Mouse (Mus musculus): ENCODE data around the gene Gm21985. TPM values are rescaled to one million over a fixed set of nuclear protein-coding genes. Genes with fewer than 3 reads are reported as not detected.

Gene Gm21985
- polyA plus RNA-seq, 1 experiment from 2014 or later: 0.08 TPM

DNA sequence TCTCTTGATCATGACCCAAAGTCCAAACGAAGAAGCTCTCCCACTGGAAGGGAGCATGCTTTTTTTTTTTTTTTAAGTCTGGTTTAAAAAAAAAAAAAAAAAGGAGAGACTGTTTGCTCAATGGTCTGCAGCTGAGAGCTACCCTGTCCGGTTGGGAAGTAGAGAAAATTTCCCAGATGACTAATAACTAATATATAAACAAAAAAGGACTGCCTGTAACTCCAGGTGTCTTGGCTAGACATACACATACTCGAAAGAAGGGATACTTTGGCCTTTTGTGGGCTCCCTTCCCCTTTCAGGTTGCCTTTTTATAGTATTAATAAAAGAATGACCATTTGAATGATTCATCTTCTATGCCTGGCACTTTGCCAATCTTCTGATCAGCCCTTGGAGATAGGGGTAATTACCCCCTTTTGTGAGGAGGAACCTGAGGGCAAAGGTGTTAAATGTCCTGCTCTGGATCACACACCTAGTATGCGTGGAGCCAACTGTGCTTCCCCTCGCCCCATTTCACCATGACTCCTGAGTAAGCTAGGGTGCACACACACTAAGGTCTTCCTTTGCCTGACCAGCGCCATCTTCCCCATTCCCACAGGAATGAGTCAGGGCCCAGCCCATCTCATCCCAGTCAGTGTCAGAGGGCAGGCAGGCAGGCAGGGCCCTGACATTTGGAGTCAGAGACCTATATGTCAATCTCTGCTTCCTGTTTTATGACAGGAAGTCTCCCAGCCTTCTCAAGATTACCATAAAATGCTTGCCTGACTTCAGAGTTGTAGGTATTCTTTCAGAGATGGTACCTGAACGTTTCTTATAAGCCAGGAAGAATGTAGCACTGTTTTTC lies 11.2 kb upstream of the Gm21985 start:
- no peak overlapping the region for H3K9ac ChIP-seq (ENCODE audit: low read length)
- 76% methylated on average over 7 of the region's 7 CpGs for WGBS
- H3K4me3 ChIP-seq (ENCODE audit: low read depth, low read length): no peak overlapping the region
- no peaks in the 10 kb centered on the region for H3K4me1 ChIP-seq (ENCODE audit: control insufficient read depth, insufficient read depth, low read length)
- H3K4me2 ChIP-seq (ENCODE audit: low read depth, severe bottlenecking): no peak overlapping the region
- no peaks in the 10 kb centered on the region for H3K9me3 ChIP-seq (ENCODE audit: control insufficient read depth, low read length)
- ATAC-seq (ENCODE audit: insufficient number of reproducible peaks, low FRiP score, low TSS enrichment, low read depth) (no peak), DNase-seq (ENCODE audit: low spot score) (no peak)
- no peaks in the 10 kb centered on the region for H3K36me3 ChIP-seq (ENCODE audit: control insufficient read depth, insufficient read depth, low read length)
- H3K27ac ChIP-seq (replicated peaks; ENCODE audit: low read depth, low read length): no peak overlapping the region
- H3K27me3 ChIP-seq (ENCODE audit: control insufficient read depth, insufficient read depth, low read length): no peaks in the 10 kb centered on the region

- Histone ChIP-seq H3K4me3 (ENCODE audit: low read depth, low read length) (no peak within 1 kb of the TSS), H3K4me2 (ENCODE audit: low read depth, severe bottlenecking) (no peak within 1 kb of the TSS), H3K36me3 (ENCODE audit: control insufficient read depth, insufficient read depth, low read length) (no peaks in the 10 kb centered on the region), H3K27ac (replicated peaks; ENCODE audit: low read depth, low read length) (no peak within 1 kb of the TSS), H3K4me1 (ENCODE audit: control insufficient read depth, insufficient read depth, low read length) (no peaks in the 10 kb centered on the region), H3K9me3 (ENCODE audit: control insufficient read depth, low read length) (no peaks in the 10 kb centered on the region), H3K9ac (ENCODE audit: low read length) (no peak within 1 kb of the TSS), H3K27me3 (ENCODE audit: control insufficient read depth, insufficient read depth, low read length) (no peaks in the 10 kb centered on the region)
- DNase-seq (ENCODE audit: low spot score): no peak
- WGBS: 81% methylated on average over 10 of the region's 10 CpGs
- no peak for ATAC-seq (ENCODE audit: insufficient number of reproducible peaks, low FRiP score, low TSS enrichment, low read depth)
These were observed 6.7 kb upstream of the Gm21985 start, which contains the start of gene Nutm1 for GRCm38 (mm10) chr2:112259241-112259962. Gene Nutm1 (minus strand): TSS chr2:112259291.

DNA sequence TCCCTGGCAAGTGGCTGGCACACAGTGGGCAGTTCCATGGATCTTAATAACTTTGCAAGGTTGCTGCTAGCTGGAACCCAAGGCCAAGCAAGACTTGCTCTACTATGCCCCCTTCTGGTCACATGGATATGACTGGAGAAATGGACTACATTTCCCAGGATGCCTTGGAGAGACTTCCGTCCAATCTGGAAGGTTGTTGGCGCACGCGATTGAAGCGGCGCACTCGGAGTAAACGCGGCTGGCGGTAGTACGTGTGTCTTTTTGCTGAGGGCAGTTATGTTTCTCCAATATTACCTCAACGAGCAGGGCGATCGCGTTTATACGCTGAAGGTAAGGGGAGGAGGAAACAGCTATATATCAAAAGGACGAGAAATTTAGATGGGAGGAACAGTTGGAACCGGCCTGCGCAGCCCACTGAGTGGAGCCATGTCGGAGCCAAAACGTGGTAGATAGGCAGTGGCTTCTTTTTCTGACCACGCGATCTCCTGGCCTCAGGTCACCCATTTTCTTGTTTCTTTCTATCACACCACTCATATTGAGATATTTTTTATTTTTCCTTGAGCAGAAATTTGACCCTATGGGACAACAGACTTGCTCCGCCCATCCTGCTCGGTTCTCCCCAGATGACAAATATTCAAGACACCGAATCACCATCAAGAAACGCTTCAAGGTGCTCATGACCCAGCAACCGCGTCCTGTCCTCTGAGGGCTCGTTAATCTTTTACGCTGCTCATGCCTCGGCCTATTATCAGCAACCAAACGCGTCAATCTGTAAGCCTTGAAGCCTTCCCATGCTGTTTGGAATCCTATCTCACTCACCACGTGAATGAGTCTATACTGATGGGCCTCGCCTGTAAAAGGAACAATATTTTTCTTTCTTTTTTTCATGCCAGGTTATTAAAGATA lies 4.1 kb upstream of the Gm21985 start, which contains the start of gene Nop10:
Gene Nop10, plus strand, starts transcription at position 179 of the 906 bp plus-strand sequence.
- WGBS: under 1% methylated on average over 36 of the region's 36 CpGs
- H3K27me3 ChIP-seq (ENCODE audit: control insufficient read depth, insufficient read depth, low read length): no peaks in the 10 kb centered on the region
- H3K4me3 ChIP-seq (ENCODE audit: low read depth, low read length): peak within 1 kb of the TSS; percentile 51
- H3K9ac ChIP-seq (ENCODE audit: low read length): peak within 1 kb of the TSS; percentile 64
- peak; percentile 51 for ATAC-seq (ENCODE audit: insufficient number of reproducible peaks, low FRiP score, low TSS enrichment, low read depth)
- H3K36me3 ChIP-seq (ENCODE audit: control insufficient read depth, insufficient read depth, low read length): no peaks in the 10 kb centered on the region
- DNase-seq (ENCODE audit: low spot score): peak; percentile 89
- H3K9me3 ChIP-seq (ENCODE audit: control insufficient read depth, low read length): no peaks in the 10 kb centered on the region
- peak within 1 kb of the TSS; percentile 45 for H3K4me2 ChIP-seq (ENCODE audit: low read depth, severe bottlenecking)
- H3K4me1 ChIP-seq (ENCODE audit: control insufficient read depth, insufficient read depth, low read length): no peaks in the 10 kb centered on the region; the same call in 1 of the 2 replicates
- no peak within 1 kb of the TSS for H3K27ac ChIP-seq (replicated peaks; ENCODE audit: low read depth, low read length)

DNA sequence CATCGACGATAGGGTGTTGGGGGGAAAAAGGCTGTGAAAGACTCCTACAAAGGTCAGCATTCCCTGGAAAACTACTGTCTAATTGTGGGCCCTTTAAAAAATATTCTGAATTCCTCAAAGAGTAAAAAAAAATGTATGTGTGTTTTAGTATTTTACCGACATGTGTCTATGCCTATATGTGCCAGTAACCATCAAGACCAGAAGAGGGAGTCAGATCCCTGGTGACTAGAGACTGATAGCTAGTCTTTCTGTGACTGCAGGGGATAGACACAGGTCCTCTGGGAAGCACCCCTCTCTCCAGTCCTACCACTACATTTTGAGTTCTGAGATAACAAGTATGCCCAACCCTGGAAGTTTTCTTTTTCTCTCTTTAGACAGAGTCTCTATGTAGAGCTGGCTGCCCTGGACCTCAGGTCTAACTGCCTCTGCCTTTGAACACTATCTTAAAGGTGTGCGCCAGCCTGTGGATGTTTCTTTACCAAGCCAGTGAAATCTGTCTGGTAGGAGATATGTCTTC lies 3.3 kb upstream of the Gm21985 start:
- WGBS: 29% methylated on average over 4 of the region's 4 CpGs
- no peak for ATAC-seq (ENCODE audit: insufficient number of reproducible peaks, low FRiP score, low TSS enrichment, low read depth)
- peak overlapping the region; percentile 45 for H3K4me2 ChIP-seq (ENCODE audit: low read depth, severe bottlenecking)
- H3K27me3 ChIP-seq (ENCODE audit: control insufficient read depth, insufficient read depth, low read length): no peaks in the 10 kb centered on the region
- H3K36me3 ChIP-seq (ENCODE audit: control insufficient read depth, insufficient read depth, low read length): no peaks in the 10 kb centered on the region
- no peaks in the 10 kb centered on the region; the same call in 1 of the 2 replicates for H3K4me1 ChIP-seq (ENCODE audit: control insufficient read depth, insufficient read depth, low read length)
- no peak overlapping the region for H3K27ac ChIP-seq (replicated peaks; ENCODE audit: low read depth, low read length)
- no peak overlapping the region for H3K9ac ChIP-seq (ENCODE audit: low read length)
- no peaks in the 10 kb centered on the region for H3K9me3 ChIP-seq (ENCODE audit: control insufficient read depth, low read length)
- DNase-seq (ENCODE audit: low spot score): no peak
- H3K4me3 ChIP-seq (ENCODE audit: low read depth, low read length): peak overlapping the region; percentile 51

DNA sequence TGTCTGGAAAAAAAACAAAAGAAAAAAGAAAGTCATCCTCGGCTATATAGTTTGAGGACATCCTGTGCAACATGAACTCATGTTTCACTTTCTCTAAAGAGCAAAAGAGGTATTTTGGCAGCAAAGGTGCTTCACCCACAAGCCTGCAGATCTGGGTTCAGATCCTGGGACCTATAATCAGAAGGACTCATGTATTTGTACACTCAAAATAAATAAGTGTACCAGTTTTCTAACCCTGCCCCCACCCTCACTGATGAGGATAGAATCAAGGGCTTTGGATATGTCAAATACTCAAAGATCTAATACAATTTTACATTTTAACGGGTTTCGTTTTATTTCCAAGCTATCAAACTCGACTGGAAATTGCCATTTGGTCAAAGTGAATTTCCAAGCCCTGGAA lies 1.8 kb upstream of the Gm21985 start:
- Histone ChIP-seq H3K4me3 (ENCODE audit: low read depth, low read length) (no peak overlapping the region), H3K9ac (ENCODE audit: low read length) (no peak overlapping the region), H3K36me3 (ENCODE audit: control insufficient read depth, insufficient read depth, low read length) (no peaks in the 10 kb centered on the region), H3K4me1 (ENCODE audit: control insufficient read depth, insufficient read depth, low read length) (no peaks in the 10 kb centered on the region; the same call in 1 of the 2 replicates), H3K4me2 (ENCODE audit: low read depth, severe bottlenecking) (no peak overlapping the region), H3K27ac (replicated peaks; ENCODE audit: low read depth, low read length) (no peak overlapping the region), H3K27me3 (ENCODE audit: control insufficient read depth, insufficient read depth, low read length) (no peaks in the 10 kb centered on the region), H3K9me3 (ENCODE audit: control insufficient read depth, low read length) (no peaks in the 10 kb centered on the region)
- 81% methylated on average over 4 of the region's 4 CpGs for WGBS
- DNase-seq (ENCODE audit: low spot score) (no peak), ATAC-seq (ENCODE audit: insufficient number of reproducible peaks, low FRiP score, low TSS enrichment, low read depth) (no peak)

GRCm38 (mm10) chr2:112265448-112266241 lies 469 bp upstream of the Gm21985 start, which contains the start of gene Slc12a6:
Gene Slc12a6 (plus strand): TSS chr2:112265825.
- H3K27me3 ChIP-seq (ENCODE audit: control insufficient read depth, insufficient read depth, low read length): no peaks in the 10 kb centered on the region
- DNase-seq (ENCODE audit: low spot score) (peak; percentile 92), ATAC-seq (ENCODE audit: insufficient number of reproducible peaks, low FRiP score, low TSS enrichment, low read depth) (peak; percentile 95)
- no peaks in the 10 kb centered on the region; the same call in 1 of the 2 replicates for H3K4me1 ChIP-seq (ENCODE audit: control insufficient read depth, insufficient read depth, low read length)
- H3K4me3 ChIP-seq (ENCODE audit: low read depth, low read length): peak within 1 kb of the TSS; percentile 72
- H3K27ac ChIP-seq (replicated peaks; ENCODE audit: low read depth, low read length): peak within 1 kb of the TSS; percentile 70
- H3K9me3 ChIP-seq (ENCODE audit: control insufficient read depth, low read length): no peaks in the 10 kb centered on the region
- H3K4me2 ChIP-seq (ENCODE audit: low read depth, severe bottlenecking): peak within 1 kb of the TSS; percentile 86
- H3K36me3 ChIP-seq (ENCODE audit: control insufficient read depth, insufficient read depth, low read length): no peaks in the 10 kb centered on the region
- under 1% methylated on average over 79 of the region's 85 CpGs for WGBS
- H3K9ac ChIP-seq (ENCODE audit: low read length): peak within 1 kb of the TSS; percentile 74

GRCm38 (mm10) chr2:112266780-112267179 lies 666 bp downstream of the Gm21985 start:
- ATAC-seq (ENCODE audit: insufficient number of reproducible peaks, low FRiP score, low TSS enrichment, low read depth) (no peak), DNase-seq (ENCODE audit: low spot score) (no peak)
- no peaks in the 10 kb centered on the region for H3K27me3 ChIP-seq (ENCODE audit: control insufficient read depth, insufficient read depth, low read length)
- H3K36me3 ChIP-seq (ENCODE audit: control insufficient read depth, insufficient read depth, low read length): no peaks in the 10 kb centered on the region
- H3K9ac ChIP-seq (ENCODE audit: low read length): no peak overlapping the region
- WGBS: 52% methylated on average over 10 of the region's 10 CpGs
- peak overlapping the region; percentile 72; the same call in 1 of the 2 replicates for H3K4me3 ChIP-seq (ENCODE audit: low read depth, low read length)
- H3K4me1 ChIP-seq (ENCODE audit: control insufficient read depth, insufficient read depth, low read length): no peaks in the 10 kb centered on the region; the same call in 1 of the 2 replicates
- H3K4me2 ChIP-seq (ENCODE audit: low read depth, severe bottlenecking): peak overlapping the region; percentile 86
- no peaks in the 10 kb centered on the region for H3K9me3 ChIP-seq (ENCODE audit: control insufficient read depth, low read length)
- no peak overlapping the region for H3K27ac ChIP-seq (replicated peaks; ENCODE audit: low read depth, low read length)
